Mouse (Mus musculus): Measurements from ENCODE around the gene S1pr4. TPM values are rescaled to one million over a fixed set of nuclear protein-coding genes. Genes with fewer than 3 reads are reported as not detected.

Gene S1pr4
- polyA plus RNA-seq, 1 experiment from 2014 or later: 0.54 TPM

- 33% methylated on average over 11 of the region's 11 CpGs for WGBS
- no peak overlapping the region for H3K4me3 ChIP-seq (ENCODE audit: low read length)
- ATAC-seq (ENCODE audit: low FRiP score, low TSS enrichment): no peak
- no peaks in the 10 kb centered on the region for H3K36me3 ChIP-seq (ENCODE audit: control insufficient read depth, insufficient read depth, low read length)
- no peaks in the 10 kb centered on the region for H3K9me3 ChIP-seq (ENCODE audit: control insufficient read depth, low read length)
- no peak overlapping the region for H3K4me2 ChIP-seq (replicated peaks; ENCODE audit: low read depth, low read length)
- 0 out of 2 replicates have a peak, but pooled peaks cover 8% of the 10 kb centered on the region for H3K4me1 ChIP-seq (ENCODE audit: control insufficient read depth, insufficient read depth, low read length)
- H3K27ac ChIP-seq (ENCODE audit: low read depth, low read length): no peak overlapping the region
- peaks cover 84% of the 10 kb centered on the region for H3K27me3 ChIP-seq (ENCODE audit: control insufficient read depth, insufficient read depth, low read length)
- no peak overlapping the region for H3K9ac ChIP-seq (ENCODE audit: low read depth, low read length)
These were observed 39.0 kb downstream of the S1pr4 start for GRCm38 (mm10) chr10:81460951-81461350.

GRCm38 (mm10) chr10:81460471-81460870, 39.5 kb downstream of the S1pr4 start:
- no peak for ATAC-seq (ENCODE audit: low FRiP score, low TSS enrichment)
- 0 out of 2 replicates have a peak, but pooled peaks cover 8% of the 10 kb centered on the region for H3K4me1 ChIP-seq (ENCODE audit: control insufficient read depth, insufficient read depth, low read length)
- no peak overlapping the region for H3K4me3 ChIP-seq (ENCODE audit: low read length)
- peaks cover 88% of the 10 kb centered on the region for H3K27me3 ChIP-seq (ENCODE audit: control insufficient read depth, insufficient read depth, low read length)
- H3K9me3 ChIP-seq (ENCODE audit: control insufficient read depth, low read length): no peaks in the 10 kb centered on the region
- 26% methylated on average over 20 of the region's 20 CpGs for WGBS
- no peak overlapping the region for H3K9ac ChIP-seq (ENCODE audit: low read depth, low read length)
- H3K4me2 ChIP-seq (replicated peaks; ENCODE audit: low read depth, low read length): no peak overlapping the region
- H3K36me3 ChIP-seq (ENCODE audit: control insufficient read depth, insufficient read depth, low read length): no peaks in the 10 kb centered on the region
- H3K27ac ChIP-seq (ENCODE audit: low read depth, low read length): no peak overlapping the region

- Histone ChIP-seq H3K4me2 (replicated peaks; ENCODE audit: low read depth, low read length) (no peak overlapping the region), H3K9ac (ENCODE audit: low read depth, low read length) (no peak overlapping the region), H3K9me3 (ENCODE audit: control insufficient read depth, low read length) (no peaks in the 10 kb centered on the region), H3K4me3 (ENCODE audit: low read length) (no peak overlapping the region), H3K36me3 (ENCODE audit: control insufficient read depth, insufficient read depth, low read length) (no peaks in the 10 kb centered on the region), H3K4me1 (ENCODE audit: control insufficient read depth, insufficient read depth, low read length) (0 out of 2 replicates have a peak, but pooled peaks cover 5% of the 10 kb centered on the region), H3K27me3 (ENCODE audit: control insufficient read depth, insufficient read depth, low read length) (peaks cover 90% of the 10 kb centered on the region), H3K27ac (ENCODE audit: low read depth, low read length) (no peak overlapping the region)
- ATAC-seq (ENCODE audit: low FRiP score, low TSS enrichment): no peak
- 71% methylated on average over 21 of the region's 21 CpGs for WGBS
These were observed 40.5 kb downstream of the S1pr4 start for GRCm38 (mm10) chr10:81459399-81459798.

- Histone ChIP-seq H3K9me3 (ENCODE audit: control insufficient read depth, low read length) (no peaks in the 10 kb centered on the region), H3K27ac (ENCODE audit: low read depth, low read length) (no peak overlapping the region), H3K27me3 (ENCODE audit: control insufficient read depth, insufficient read depth, low read length) (peaks cover 90% of the 10 kb centered on the region), H3K9ac (ENCODE audit: low read depth, low read length) (no peak overlapping the region), H3K4me1 (ENCODE audit: control insufficient read depth, insufficient read depth, low read length) (no peaks in the 10 kb centered on the region), H3K4me2 (replicated peaks; ENCODE audit: low read depth, low read length) (no peak overlapping the region), H3K36me3 (ENCODE audit: control insufficient read depth, insufficient read depth, low read length) (no peaks in the 10 kb centered on the region), H3K4me3 (ENCODE audit: low read length) (no peak overlapping the region)
- 82% methylated on average over 6 of the region's 6 CpGs for WGBS
- no peak for ATAC-seq (ENCODE audit: low FRiP score, low TSS enrichment)
These were observed 41.7 kb downstream of the S1pr4 start for GRCm38 (mm10) chr10:81458267-81458666.

GRCm38 (mm10) chr10:81457624-81458023, 42.3 kb downstream of the S1pr4 start:
- WGBS: 86% methylated on average over 8 of the region's 8 CpGs
- no peak overlapping the region for H3K4me3 ChIP-seq (ENCODE audit: low read length)
- no peaks in the 10 kb centered on the region for H3K9me3 ChIP-seq (ENCODE audit: control insufficient read depth, low read length)
- no peaks in the 10 kb centered on the region for H3K4me1 ChIP-seq (ENCODE audit: control insufficient read depth, insufficient read depth, low read length)
- H3K36me3 ChIP-seq (ENCODE audit: control insufficient read depth, insufficient read depth, low read length): no peaks in the 10 kb centered on the region
- no peak overlapping the region for H3K9ac ChIP-seq (ENCODE audit: low read depth, low read length)
- ATAC-seq (ENCODE audit: low FRiP score, low TSS enrichment): no peak
- peaks cover 90% of the 10 kb centered on the region for H3K27me3 ChIP-seq (ENCODE audit: control insufficient read depth, insufficient read depth, low read length)
- no peak overlapping the region for H3K27ac ChIP-seq (ENCODE audit: low read depth, low read length)
- H3K4me2 ChIP-seq (replicated peaks; ENCODE audit: low read depth, low read length): no peak overlapping the region

GRCm38 (mm10) chr10:81456983-81457563, 42.9 kb downstream of the S1pr4 start:
- 51% methylated on average over 12 of the region's 12 CpGs for whole genome bisulfite sequencing
- no peak overlapping the region for H3K9ac ChIP-seq (ENCODE audit: low read depth, low read length)
- no peak overlapping the region for H3K27ac ChIP-seq (ENCODE audit: low read depth, low read length)
- peaks cover 90% of the 10 kb centered on the region for H3K27me3 ChIP-seq (ENCODE audit: control insufficient read depth, insufficient read depth, low read length)
- no peaks in the 10 kb centered on the region for H3K36me3 ChIP-seq (ENCODE audit: control insufficient read depth, insufficient read depth, low read length)
- no peak for ATAC-seq (ENCODE audit: low FRiP score, low TSS enrichment)
- no peaks in the 10 kb centered on the region for H3K9me3 ChIP-seq (ENCODE audit: control insufficient read depth, low read length)
- H3K4me1 ChIP-seq (ENCODE audit: control insufficient read depth, insufficient read depth, low read length): no peaks in the 10 kb centered on the region
- H3K4me2 ChIP-seq (replicated peaks; ENCODE audit: low read depth, low read length): no peak overlapping the region
- H3K4me3 ChIP-seq (ENCODE audit: low read length): no peak overlapping the region

- Histone ChIP-seq H3K27me3 (ENCODE audit: control insufficient read depth, insufficient read depth, low read length) (peaks cover 90% of the 10 kb centered on the region), H3K4me1 (ENCODE audit: control insufficient read depth, insufficient read depth, low read length) (no peaks in the 10 kb centered on the region), H3K9me3 (ENCODE audit: control insufficient read depth, low read length) (no peaks in the 10 kb centered on the region), H3K4me3 (ENCODE audit: low read length) (no peak within 1 kb of the TSS), H3K36me3 (ENCODE audit: control insufficient read depth, insufficient read depth, low read length) (no peaks in the 10 kb centered on the region), H3K4me2 (replicated peaks; ENCODE audit: low read depth, low read length) (no peak within 1 kb of the TSS), H3K27ac (ENCODE audit: low read depth, low read length) (no peak within 1 kb of the TSS), H3K9ac (ENCODE audit: low read depth, low read length) (no peak within 1 kb of the TSS)
- no peak for ATAC-seq (ENCODE audit: low FRiP score, low TSS enrichment)
- 61% methylated on average over 28 of the region's 28 CpGs for WGBS
These were observed 44.6 kb downstream of the S1pr4 start, which contains the start of gene Nfic for GRCm38 (mm10) chr10:81455181-81455895. Gene Nfic, minus strand, starts transcription at chr10:81455635.

GRCm38 (mm10) chr10:81454106-81454505, 45.8 kb downstream of the S1pr4 start:
- H3K27me3 ChIP-seq (ENCODE audit: control insufficient read depth, insufficient read depth, low read length): peaks cover 83% of the 10 kb centered on the region
- no peak overlapping the region for H3K9ac ChIP-seq (ENCODE audit: low read depth, low read length)
- H3K4me1 ChIP-seq (ENCODE audit: control insufficient read depth, insufficient read depth, low read length): no peaks in the 10 kb centered on the region
- no peaks in the 10 kb centered on the region for H3K9me3 ChIP-seq (ENCODE audit: control insufficient read depth, low read length)
- WGBS: 83% methylated on average over 2 of the region's 2 CpGs
- no peak overlapping the region for H3K4me3 ChIP-seq (ENCODE audit: low read length)
- ATAC-seq (ENCODE audit: low FRiP score, low TSS enrichment): no peak
- no peaks in the 10 kb centered on the region for H3K36me3 ChIP-seq (ENCODE audit: control insufficient read depth, insufficient read depth, low read length)
- no peak overlapping the region for H3K4me2 ChIP-seq (replicated peaks; ENCODE audit: low read depth, low read length)
- H3K27ac ChIP-seq (ENCODE audit: low read depth, low read length): no peak overlapping the region

- ATAC-seq (ENCODE audit: low FRiP score, low TSS enrichment): no peak
- 3% methylated on average over 14 of the region's 14 CpGs for WGBS
- no peak overlapping the region for H3K27ac ChIP-seq (ENCODE audit: low read depth, low read length)
- no peaks in the 10 kb centered on the region for H3K4me1 ChIP-seq (ENCODE audit: control insufficient read depth, insufficient read depth, low read length)
- H3K9me3 ChIP-seq (ENCODE audit: control insufficient read depth, low read length): no peaks in the 10 kb centered on the region
- no peak overlapping the region for H3K9ac ChIP-seq (ENCODE audit: low read depth, low read length)
- H3K36me3 ChIP-seq (ENCODE audit: control insufficient read depth, insufficient read depth, low read length): no peaks in the 10 kb centered on the region
- no peak overlapping the region for H3K4me3 ChIP-seq (ENCODE audit: low read length)
- H3K4me2 ChIP-seq (replicated peaks; ENCODE audit: low read depth, low read length): no peak overlapping the region
- H3K27me3 ChIP-seq (ENCODE audit: control insufficient read depth, insufficient read depth, low read length): peaks cover 78% of the 10 kb centered on the region
These were observed 47.0 kb downstream of the S1pr4 start for GRCm38 (mm10) chr10:81452947-81453288.

Measured in kidney, embryonic 14.5 days (tissue).